Mouse (Mus musculus): ENCODE measurements around the gene Rrp36. TPM values are rescaled to one million over a fixed set of nuclear protein-coding genes. Genes with fewer than 3 reads are reported as not detected.

The Rrp36 gene
- polyA plus RNA-seq, 1 experiment from 2014 or later: 70.0 TPM

DNA sequence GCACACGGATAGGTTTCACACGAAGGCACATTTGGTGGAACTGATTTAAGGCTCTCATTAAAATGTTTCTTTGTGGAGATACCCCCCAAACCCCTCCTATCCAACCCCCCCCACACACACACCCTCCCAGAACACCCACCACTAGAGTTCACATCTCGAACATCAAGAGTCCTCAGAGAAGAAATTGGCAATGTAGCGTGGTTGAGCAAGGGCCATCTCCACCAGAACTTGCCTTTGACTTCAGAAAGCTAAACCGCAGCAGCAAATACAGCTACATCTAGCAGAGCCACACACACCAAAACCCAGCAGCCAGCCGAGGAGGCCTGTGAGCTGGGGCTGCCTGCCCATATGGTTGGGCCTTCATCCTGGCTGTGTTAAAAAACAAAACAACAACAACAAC, 46.7 kb downstream of the Rrp36 start:
- WGBS: 10% methylated on average over 6 of the region's 6 CpGs
- no peak for ATAC-seq (ENCODE audit: insufficient number of reproducible peaks, insufficient read depth, low FRiP score, low TSS enrichment, low read depth)

DNA sequence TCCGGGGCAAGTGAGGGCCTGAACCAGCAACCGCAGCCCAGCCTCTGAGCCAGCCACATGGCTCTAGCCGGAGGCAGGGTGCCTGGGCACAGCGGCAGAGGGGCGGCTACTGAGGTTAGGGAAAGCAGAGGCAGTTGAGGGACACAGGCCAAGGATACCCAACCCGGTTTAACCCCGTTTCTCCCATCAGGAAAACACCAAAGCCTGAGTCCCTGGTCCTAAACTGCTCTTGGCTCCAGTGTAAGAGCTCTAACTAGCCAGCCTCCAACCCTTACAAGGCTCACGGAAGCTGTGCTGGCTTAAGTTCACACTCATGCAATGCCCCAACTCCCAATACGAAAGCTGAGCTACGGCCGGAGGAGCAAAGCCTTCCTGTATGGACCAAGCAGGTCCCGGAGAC, 49.6 kb downstream of the Rrp36 start:
- H3K27me3 ChIP-seq: no peaks in the 10 kb centered on the region
- H3K9ac ChIP-seq (replicated peaks): peak overlapping the region; percentile 40; the same call in 1 of the 2 replicates
- H3K36me3 ChIP-seq: no peaks in the 10 kb centered on the region
- peak overlapping the region; percentile 73 for H3K27ac ChIP-seq
- 34% methylated on average over 12 of the region's 12 CpGs for WGBS
- peak overlapping the region; percentile 44 for H3K4me2 ChIP-seq
- H3K9me3 ChIP-seq: no peaks in the 10 kb centered on the region
- peaks cover 86% of the 10 kb centered on the region for H3K4me1 ChIP-seq (replicated peaks)
- ATAC-seq (ENCODE audit: insufficient number of reproducible peaks, insufficient read depth, low FRiP score, low TSS enrichment, low read depth): no peak
- 0 out of 2 replicates have a peak overlapping the region, but pooled peaks have one; percentile 15 for H3K4me3 ChIP-seq (replicated peaks)

More for the DNA sequence above, 46.7 kb downstream of the Rrp36 start:
- Histone ChIP-seq H3K4me3 (replicated peaks) (peak overlapping the region; percentile 98), H3K4me1 (replicated peaks) (peaks cover 79% of the 10 kb centered on the region), H3K27me3 (no peaks in the 10 kb centered on the region), H3K9ac (replicated peaks) (peak overlapping the region; percentile 99), H3K36me3 (peaks cover 11% of the 10 kb centered on the region), H3K27ac (peak overlapping the region; percentile 96), H3K4me2 (peak overlapping the region; percentile 91), H3K9me3 (no peaks in the 10 kb centered on the region)

DNA sequence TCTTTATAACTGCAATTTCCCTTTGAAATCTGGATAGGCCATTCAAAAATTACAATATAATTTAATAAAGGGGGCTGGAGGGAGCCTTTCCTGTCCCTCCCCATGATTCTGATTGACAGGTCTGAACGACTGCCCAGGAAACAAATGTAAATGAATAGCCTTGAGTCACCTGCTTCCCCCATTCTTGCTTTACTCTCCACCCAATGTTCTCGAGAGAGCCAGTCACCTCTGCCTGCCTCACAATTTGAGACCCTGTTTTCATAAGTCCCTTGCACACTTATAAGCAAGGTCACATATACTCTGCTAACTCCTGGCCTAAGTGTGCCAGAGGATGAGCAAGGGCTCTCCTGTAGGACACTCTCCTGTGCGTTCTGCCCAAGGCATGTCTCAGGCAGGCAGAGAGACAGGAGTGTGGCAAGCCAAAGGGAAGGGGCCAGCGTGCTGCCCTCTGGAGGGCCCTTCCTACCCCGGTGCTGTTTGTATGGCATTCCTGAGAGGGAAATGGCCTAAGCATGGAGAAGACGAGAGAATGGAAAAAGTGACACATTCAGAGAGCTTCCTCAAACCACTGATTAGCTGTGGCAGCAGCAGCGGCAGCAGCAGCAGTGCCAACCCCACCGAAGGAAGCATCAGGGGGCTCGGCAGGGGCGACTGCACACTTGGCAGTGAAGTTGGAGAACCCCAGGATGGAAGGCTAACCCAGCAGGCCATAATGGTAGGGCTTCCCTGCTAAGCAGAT, 50.2 kb downstream of the Rrp36 start:
- Histone ChIP-seq H3K4me3 (replicated peaks) (0 out of 2 replicates have a peak overlapping the region, but pooled peaks have one; percentile 15), H3K27ac (peak overlapping the region; percentile 73), H3K36me3 (no peaks in the 10 kb centered on the region), H3K4me1 (replicated peaks) (peaks cover 90% of the 10 kb centered on the region), H3K9me3 (no peaks in the 10 kb centered on the region), H3K4me2 (peak overlapping the region; percentile 44), H3K9ac (replicated peaks) (peak overlapping the region; percentile 40; the same call in 1 of the 2 replicates), H3K27me3 (no peaks in the 10 kb centered on the region)
- ATAC-seq (ENCODE audit: insufficient number of reproducible peaks, insufficient read depth, low FRiP score, low TSS enrichment, low read depth): no peak
- 27% methylated on average over 10 of the region's 10 CpGs for whole genome bisulfite sequencing

DNA sequence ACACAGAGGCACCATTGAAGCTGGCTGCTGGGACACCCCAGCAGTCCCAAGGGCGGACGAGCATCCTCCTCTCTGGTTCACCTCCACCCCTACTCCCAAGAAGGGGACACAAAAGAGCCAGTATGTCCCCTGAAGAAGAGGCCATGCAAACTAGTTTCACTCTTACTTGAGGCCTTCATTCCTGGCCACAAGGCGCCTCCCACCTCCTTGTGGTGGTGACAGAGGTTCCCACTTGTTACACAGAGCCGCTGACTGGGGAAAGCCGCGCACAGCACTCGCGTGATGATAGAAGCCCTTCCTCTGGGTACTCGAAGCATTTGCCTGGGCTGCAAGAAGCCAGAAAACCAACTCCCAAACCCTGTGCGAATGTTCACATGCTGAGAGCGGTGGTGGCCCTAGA, 51.9 kb downstream of the Rrp36 start:
- H3K27me3 ChIP-seq: no peaks in the 10 kb centered on the region
- 65% methylated on average over 11 of the region's 11 CpGs for WGBS
- peaks cover 99% of the 10 kb centered on the region for H3K4me1 ChIP-seq (replicated peaks)
- no peak overlapping the region for H3K27ac ChIP-seq
- no peak overlapping the region for H3K9ac ChIP-seq (replicated peaks)
- no peak overlapping the region for H3K4me2 ChIP-seq
- ATAC-seq (ENCODE audit: insufficient number of reproducible peaks, insufficient read depth, low FRiP score, low TSS enrichment, low read depth): no peak
- no peaks in the 10 kb centered on the region for H3K9me3 ChIP-seq
- H3K4me3 ChIP-seq (replicated peaks): no peak overlapping the region
- H3K36me3 ChIP-seq: no peaks in the 10 kb centered on the region

DNA sequence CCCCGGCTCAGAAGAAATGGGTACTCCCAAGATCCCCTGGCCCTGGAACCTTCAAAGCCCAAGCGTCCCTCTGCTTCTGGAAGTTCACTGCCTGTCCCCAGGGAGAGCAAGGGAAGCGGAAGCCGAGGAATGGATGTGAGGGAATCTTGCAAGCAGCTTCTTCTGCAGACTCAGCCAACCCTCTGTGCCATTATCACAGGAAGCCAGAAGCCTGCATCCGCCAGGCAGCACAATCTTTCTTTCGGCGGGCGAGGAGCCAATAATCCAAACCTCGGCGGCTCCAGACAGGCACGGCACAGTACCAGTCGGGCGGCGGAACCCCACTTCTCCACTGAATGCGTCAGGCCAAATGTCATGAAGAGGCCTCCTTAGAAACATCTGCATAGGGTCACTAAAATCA, 52.8 kb downstream of the Rrp36 start:
- Histone ChIP-seq H3K4me3 (replicated peaks) (no peak overlapping the region; the same call in 1 of the 2 replicates), H3K27me3 (no peaks in the 10 kb centered on the region), H3K4me1 (replicated peaks) (peaks cover 99% of the 10 kb centered on the region), H3K36me3 (no peaks in the 10 kb centered on the region), H3K9ac (replicated peaks) (no peak overlapping the region), H3K4me2 (peak overlapping the region; percentile 20), H3K9me3 (no peaks in the 10 kb centered on the region), H3K27ac (0 out of 2 replicates have a peak overlapping the region, but pooled peaks have one; percentile 20)
- no peak for ATAC-seq (ENCODE audit: insufficient number of reproducible peaks, insufficient read depth, low FRiP score, low TSS enrichment, low read depth)
- 43% methylated on average over 15 of the region's 15 CpGs for WGBS

DNA sequence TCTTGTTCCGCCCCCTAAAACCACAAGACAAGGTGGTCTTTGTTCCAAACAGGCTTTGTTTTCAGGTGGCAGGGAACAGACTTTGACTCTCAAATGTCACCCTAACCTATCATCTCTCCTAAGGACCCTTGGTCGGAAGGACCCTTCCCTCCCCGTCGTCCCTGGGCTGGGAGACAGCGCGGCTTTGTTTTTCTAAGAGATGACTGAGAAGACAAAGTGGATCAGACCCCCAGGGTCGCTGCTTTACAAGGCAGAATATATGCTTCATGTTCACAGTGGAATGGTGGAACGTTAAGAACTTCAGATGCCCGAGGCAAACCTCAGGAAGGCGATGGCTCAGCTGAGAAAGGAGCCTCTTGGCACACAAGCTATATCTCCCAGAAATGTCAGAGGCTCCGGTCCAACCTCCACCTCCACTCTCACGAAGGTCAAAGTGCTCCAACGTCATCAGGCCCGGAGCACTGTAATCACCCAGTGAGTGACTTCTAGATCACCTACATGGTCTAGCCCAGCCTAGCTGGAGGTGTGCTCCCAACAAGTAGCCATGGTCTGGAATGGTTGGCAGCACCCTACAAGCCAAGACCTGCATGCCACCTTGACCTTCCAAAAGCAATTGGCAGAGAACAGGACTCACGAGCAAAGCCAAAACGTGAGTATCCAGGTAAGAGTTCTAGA, 54.3 kb downstream of the Rrp36 start:
- H3K4me3 ChIP-seq (replicated peaks): peak overlapping the region; percentile 27

DNA sequence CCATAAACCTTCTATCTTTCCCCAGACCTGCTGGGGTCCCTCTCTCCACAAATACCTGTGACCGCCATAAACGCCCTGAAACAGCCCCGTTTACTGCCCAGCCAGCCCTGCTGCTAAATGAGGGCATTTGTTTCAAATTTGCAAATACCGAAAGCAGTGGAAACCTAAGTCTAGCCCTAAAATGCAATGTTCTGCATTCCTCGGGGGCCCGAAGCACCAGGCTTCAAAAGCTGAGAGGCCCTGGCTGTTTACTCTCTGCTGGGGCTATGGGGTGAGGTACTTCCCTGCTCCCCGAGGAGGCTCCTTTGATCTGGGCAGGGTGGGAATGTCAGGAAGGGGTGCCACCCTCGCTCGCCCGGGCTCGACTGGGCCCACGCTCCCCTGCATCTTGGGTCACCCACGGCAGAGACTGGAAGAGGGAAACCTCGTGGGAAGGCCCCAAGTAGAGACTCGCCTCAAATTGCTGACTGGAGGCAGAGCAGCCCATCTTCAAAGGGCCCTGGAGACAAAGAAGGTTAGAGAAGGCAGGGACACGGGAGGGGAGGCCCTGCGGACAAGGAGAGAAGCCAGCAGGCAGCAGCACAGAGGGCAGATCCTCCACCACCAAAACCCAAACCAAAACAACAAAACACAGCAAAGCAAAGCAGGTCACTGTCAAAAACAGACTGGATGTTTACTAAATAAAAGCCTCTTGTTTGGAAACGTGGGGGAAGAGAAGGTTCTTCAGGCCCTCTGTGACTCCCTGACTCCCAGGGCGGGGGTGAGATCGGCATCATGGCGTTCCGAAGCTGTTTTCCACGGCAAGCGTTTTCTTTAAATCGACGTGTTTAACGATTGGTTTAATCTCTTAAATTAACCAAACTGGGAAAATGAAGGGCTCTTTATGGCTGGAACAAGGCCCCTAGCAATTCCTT, 55.1 kb downstream of the Rrp36 start:
- Histone ChIP-seq H3K9me3 (no peaks in the 10 kb centered on the region), H3K4me1 (replicated peaks) (peaks cover 95% of the 10 kb centered on the region), H3K27ac (peak overlapping the region; percentile 99), H3K4me2 (peak overlapping the region; percentile 61), H3K27me3 (no peaks in the 10 kb centered on the region), H3K36me3 (no peaks in the 10 kb centered on the region), H3K4me3 (replicated peaks) (peak overlapping the region; percentile 27), H3K9ac (replicated peaks) (peak overlapping the region; percentile 60)
- ATAC-seq (ENCODE audit: insufficient number of reproducible peaks, insufficient read depth, low FRiP score, low TSS enrichment, low read depth): peak; percentile 39; the same call in 1 of the 2 replicates
- 3% methylated on average over 27 of the region's 27 CpGs for WGBS

More for the DNA sequence above, 54.3 kb downstream of the Rrp36 start:
- Histone ChIP-seq H3K27me3 (no peaks in the 10 kb centered on the region), H3K4me1 (replicated peaks) (peaks cover 97% of the 10 kb centered on the region), H3K4me2 (peak overlapping the region; percentile 61), H3K27ac (peak overlapping the region; percentile 99), H3K36me3 (no peaks in the 10 kb centered on the region), H3K9ac (replicated peaks) (peak overlapping the region; percentile 60), H3K9me3 (no peaks in the 10 kb centered on the region)
- ATAC-seq (ENCODE audit: insufficient number of reproducible peaks, insufficient read depth, low FRiP score, low TSS enrichment, low read depth): no peak
- 14% methylated on average over 16 of the region's 16 CpGs for WGBS

DNA sequence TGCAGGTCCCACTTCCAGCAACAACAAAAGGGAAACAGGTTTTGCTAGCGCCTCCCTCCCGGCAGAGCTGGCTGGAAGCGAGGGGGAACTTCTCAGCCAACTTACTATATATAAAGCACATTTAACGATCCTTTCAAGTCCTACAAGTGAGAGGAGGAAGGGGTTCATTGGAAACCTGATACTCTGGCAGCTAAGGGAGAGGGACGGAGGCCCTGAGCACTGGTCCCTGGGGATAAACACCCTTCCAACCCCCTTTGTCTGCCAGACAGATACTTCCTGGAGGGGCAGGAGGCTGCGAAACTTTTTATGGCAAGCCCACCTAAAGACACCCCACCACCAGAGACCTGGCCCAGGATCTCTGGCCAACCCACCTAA, 55.8 kb downstream of the Rrp36 start:
- 2% methylated on average over 6 of the region's 6 CpGs for WGBS
- peaks cover 95% of the 10 kb centered on the region for H3K4me1 ChIP-seq (replicated peaks)
- H3K9me3 ChIP-seq: no peaks in the 10 kb centered on the region
- peak overlapping the region; percentile 61 for H3K4me2 ChIP-seq
- ATAC-seq (ENCODE audit: insufficient number of reproducible peaks, insufficient read depth, low FRiP score, low TSS enrichment, low read depth): peak; percentile 64
- H3K4me3 ChIP-seq (replicated peaks): peak overlapping the region; percentile 27
- no peaks in the 10 kb centered on the region for H3K27me3 ChIP-seq
- peak overlapping the region; percentile 99 for H3K27ac ChIP-seq
- H3K9ac ChIP-seq (replicated peaks): peak overlapping the region; percentile 60; the same call in 1 of the 2 replicates
- H3K36me3 ChIP-seq: no peaks in the 10 kb centered on the region

DNA sequence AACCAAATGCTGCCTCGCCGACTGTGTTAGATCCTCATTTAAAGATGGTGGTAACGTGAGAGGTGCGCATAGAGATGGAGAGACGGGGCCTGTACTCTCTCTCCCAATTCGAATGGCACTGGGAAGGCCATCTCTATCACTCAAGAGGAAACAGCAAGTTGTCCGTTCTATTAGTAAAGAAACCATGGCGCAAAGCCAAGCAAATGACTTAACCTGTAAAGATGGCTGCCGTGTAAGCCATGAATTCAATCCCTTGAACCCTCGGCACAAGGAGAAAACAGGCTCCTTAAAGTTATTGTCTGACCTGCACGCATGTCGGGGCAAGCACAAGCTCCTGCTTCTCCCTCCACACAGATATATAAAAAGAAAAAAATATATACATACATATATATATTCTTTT, 56.4 kb downstream of the Rrp36 start:
- ATAC-seq (ENCODE audit: insufficient number of reproducible peaks, insufficient read depth, low FRiP score, low TSS enrichment, low read depth): no peak
- Histone ChIP-seq H3K27me3 (no peaks in the 10 kb centered on the region), H3K9ac (replicated peaks) (0 out of 2 replicates have a peak overlapping the region, but pooled peaks have one; percentile 60), H3K36me3 (no peaks in the 10 kb centered on the region), H3K4me3 (replicated peaks) (peak overlapping the region; percentile 27), H3K27ac (peak overlapping the region; percentile 99), H3K4me1 (replicated peaks) (peaks cover 95% of the 10 kb centered on the region), H3K9me3 (no peaks in the 10 kb centered on the region), H3K4me2 (peak overlapping the region; percentile 61)
- WGBS: 6% methylated on average over 12 of the region's 12 CpGs
